Mouse (Mus musculus) megakaryocyte, embryonic 14.5 days (primary cell): Measurements from ENCODE around the gene Slc22a20. TPM values are rescaled to one million over a fixed set of nuclear protein-coding genes. Genes with fewer than 3 reads are reported as not detected.

Experiments
- H3K27me3 ChIP-seq: replicated peaks from 2 replicates; pipeline ENCODE3; 2012; ENCODE audit warnings: inconsistent platforms
- H3K36me3 ChIP-seq: replicated peaks from 2 replicates; pipeline ENCODE3; 2012; ENCODE audit warnings: low read length, inconsistent platforms, mixed read lengths
- H3K4me1 ChIP-seq: 2 replicates; pipeline ENCODE4 v1.6.1; 2012; ENCODE audit warnings: inconsistent platforms
- H3K4me3 ChIP-seq: replicated peaks from 2 replicates; pipeline ENCODE3; 2012; ENCODE audit warnings: moderate library complexity, mild to moderate bottlenecking, inconsistent platforms
- H3K9me3 ChIP-seq: 2 replicates; pipeline ENCODE4 v1.6.1; 2012; ENCODE audit warnings: inconsistent platforms
- FLI1 ChIP-seq: IDR thresholded peaks from 2 replicates; pipeline ENCODE4 v1.6.1; 2012; ENCODE audit warnings: low read length, inconsistent platforms, mixed read lengths
- GATA1 ChIP-seq: IDR thresholded peaks from 3 replicates; pipeline ENCODE4 v1.6.1; 2012; ENCODE audit warnings: mixed read lengths, low read length, inconsistent platforms, borderline replicate concordance
- polyA plus RNA-seq: library from polyadenylated mRNA; stranded (reverse); fragments of >175 nt; gene quantifications from 2 replicates; pipeline ENCODE4 v1.2.3, GENCODE M21; 2012; ENCODE audit warnings: low replicate concordance; ENCODE audit not compliant: insufficient read depth

Slc22a20 gene
- polyA plus RNA-seq, 1 experiment: not detected

DNA sequence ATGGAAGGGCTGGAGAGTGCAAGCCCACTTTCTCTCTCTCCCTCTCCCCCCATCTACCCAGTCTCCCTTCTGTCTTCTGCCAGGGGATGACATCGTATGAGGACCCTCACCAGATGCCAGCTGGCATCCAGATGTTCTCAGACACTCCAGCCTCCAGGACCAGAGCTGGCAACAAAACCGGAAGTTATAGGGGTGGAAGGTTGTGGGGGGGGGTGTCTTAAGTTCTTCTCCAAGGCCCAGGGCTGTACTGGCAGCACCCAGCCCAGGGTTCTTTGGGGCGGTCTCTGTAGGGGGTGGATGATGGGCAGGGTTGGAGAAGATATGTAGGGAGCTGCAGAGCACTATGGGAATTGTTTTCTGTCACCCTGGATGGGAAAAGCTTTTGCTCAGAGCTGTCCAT lies 57.4 kb downstream of the Slc22a20 start:
- Histone ChIP-seq H3K27me3 (peaks cover 18% of the 10 kb centered on the region), H3K4me1 (peaks cover 71% of the 10 kb centered on the region), H3K9me3 (peaks cover 2% of the 10 kb centered on the region; the same call in 1 of the 2 replicates), H3K4me3 (no peak overlapping the region), H3K36me3 (no peaks in the 10 kb centered on the region)
- no peak for TF ChIP-seq FLI1

DNA sequence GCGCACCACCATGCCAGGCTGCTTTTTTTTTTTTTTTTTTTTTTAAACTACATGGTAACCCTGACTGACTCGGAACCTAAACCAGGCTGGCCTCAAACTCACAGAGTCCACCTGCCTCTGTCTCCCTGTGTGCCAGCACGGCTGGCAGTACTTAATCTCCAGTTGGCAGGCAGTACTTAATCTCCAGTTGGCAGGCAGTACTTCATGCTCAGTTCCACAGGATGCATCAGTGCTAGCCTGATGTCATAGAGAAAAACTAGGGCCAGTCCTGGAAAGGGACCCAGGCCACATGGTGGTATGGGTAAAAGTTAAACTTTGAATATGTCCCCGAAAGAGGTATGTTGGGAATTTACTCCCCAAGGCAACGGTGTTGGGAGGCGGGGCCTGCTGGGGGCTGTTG lies 57.8 kb downstream of the Slc22a20 start:
- Histone ChIP-seq H3K36me3 (no peaks in the 10 kb centered on the region), H3K9me3 (peaks cover 2% of the 10 kb centered on the region; the same call in 1 of the 2 replicates), H3K4me1 (peaks cover 75% of the 10 kb centered on the region), H3K4me3 (no peak overlapping the region), H3K27me3 (peaks cover 16% of the 10 kb centered on the region)
- no peak for TF ChIP-seq FLI1
- no peak for TF ChIP-seq GATA1

DNA sequence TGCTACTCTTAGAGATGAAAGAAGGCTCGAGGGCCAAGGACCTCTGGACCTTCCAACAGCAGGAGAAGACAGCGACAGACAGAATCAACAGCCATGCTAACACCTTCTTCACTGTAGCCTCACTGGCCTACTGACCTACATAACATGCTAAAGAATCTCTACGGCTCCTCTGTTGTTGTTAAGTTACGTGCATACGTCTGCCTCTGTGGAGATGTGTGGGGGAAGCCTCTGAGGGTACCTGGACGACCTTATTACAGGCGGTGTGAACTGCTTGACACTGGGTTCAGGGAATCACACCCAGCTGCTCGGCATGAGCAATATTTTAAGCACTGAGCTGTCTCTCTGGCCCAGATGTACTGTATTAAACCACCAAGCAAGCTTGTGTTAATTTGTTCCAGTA lies 58.4 kb downstream of the Slc22a20 start:
- no peak for TF ChIP-seq FLI1
- TF ChIP-seq GATA1: no peak
- peaks cover 14% of the 10 kb centered on the region for H3K27me3 ChIP-seq
- peaks cover 81% of the 10 kb centered on the region for H3K4me1 ChIP-seq
- H3K9me3 ChIP-seq: no peaks in the 10 kb centered on the region
- peak overlapping the region; percentile 23 for H3K4me3 ChIP-seq
- H3K36me3 ChIP-seq: no peaks in the 10 kb centered on the region

DNA sequence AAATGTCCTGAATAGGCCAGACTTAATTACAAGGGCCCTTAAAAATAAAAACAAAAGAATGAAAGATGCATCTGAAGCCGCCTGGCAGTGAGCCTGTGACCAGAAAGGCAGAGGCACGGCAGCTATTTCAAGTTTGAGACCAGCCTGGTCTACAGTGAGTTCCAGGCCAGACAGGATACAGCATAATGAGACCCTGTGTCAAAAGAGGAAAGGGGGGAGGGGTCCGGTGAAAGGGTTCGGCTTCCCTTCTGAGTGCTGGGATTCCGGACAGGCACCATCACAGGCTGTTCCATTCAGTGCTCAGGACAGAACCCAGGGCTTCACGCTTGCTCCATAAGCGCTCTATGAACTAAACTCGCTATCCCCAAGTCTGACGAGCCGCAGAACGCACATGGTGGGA lies 58.9 kb downstream of the Slc22a20 start:
- TF ChIP-seq GATA1 (no peak), FLI1 (no peak)
- no peak overlapping the region for H3K4me3 ChIP-seq
- no peaks in the 10 kb centered on the region for H3K9me3 ChIP-seq
- H3K36me3 ChIP-seq: no peaks in the 10 kb centered on the region
- H3K4me1 ChIP-seq: peaks cover 86% of the 10 kb centered on the region
- H3K27me3 ChIP-seq: peaks cover 14% of the 10 kb centered on the region

DNA sequence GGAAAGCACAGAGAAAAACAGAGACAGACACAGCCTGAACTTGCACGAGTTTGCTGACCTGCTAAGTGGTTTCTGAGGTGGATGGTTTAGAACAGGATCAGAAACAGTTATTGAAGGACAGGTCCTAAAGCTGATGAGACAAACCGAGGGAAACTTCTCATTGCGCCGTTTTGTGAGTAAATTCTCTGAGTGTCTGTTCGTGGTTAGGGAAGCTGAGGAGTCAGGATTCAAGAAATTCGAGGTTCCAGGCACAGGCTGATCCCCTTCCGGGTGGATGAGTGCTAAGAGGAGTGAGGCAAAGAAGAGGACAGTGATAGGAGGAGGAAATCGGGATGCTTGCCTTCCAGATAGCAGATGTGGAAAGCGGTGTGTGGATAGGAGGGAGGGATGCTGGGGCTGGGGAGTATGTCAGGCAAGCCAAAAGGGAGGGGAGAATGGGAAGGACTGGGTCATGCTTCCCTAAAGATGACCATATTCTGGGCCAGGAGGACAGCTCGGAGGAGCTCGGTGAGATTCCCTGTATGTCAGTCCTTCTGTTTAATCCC lies 60.6 kb downstream of the Slc22a20 start:
- H3K36me3 ChIP-seq: peaks cover 16% of the 10 kb centered on the region
- peak overlapping the region; percentile 96 for H3K4me3 ChIP-seq
- H3K4me1 ChIP-seq: peaks cover 90% of the 10 kb centered on the region
- TF ChIP-seq FLI1 (no peak), GATA1 (no peak)
- peaks cover 11% of the 10 kb centered on the region for H3K27me3 ChIP-seq
- H3K9me3 ChIP-seq: no peaks in the 10 kb centered on the region

DNA sequence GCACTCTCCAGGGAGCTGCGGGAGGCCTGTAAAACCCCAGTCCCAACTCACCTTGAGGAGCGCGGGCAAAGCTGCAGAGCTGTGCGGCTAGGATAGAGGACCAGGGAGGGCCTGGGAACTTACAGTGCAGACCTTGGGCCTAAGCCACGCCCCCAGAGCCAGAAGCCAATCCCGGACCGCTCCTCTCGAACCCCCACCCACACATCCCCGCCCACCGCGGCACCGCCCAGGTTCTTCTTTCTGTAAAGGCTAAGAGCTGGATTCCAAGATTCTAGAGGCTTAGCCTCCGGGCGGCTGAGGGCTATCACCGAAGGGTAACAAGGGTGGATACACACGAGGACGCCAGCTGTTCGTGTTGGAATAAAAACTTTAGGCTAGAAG lies 61.2 kb downstream of the Slc22a20 start, which contains the start of gene Cdc42ep2:
TSS of gene Cdc42ep2 (minus strand) at position 104 of the 381 bp plus-strand sequence.
- Histone ChIP-seq H3K4me3 (peak within 1 kb of the TSS; percentile 96), H3K4me1 (peaks cover 90% of the 10 kb centered on the region), H3K36me3 (peaks cover 22% of the 10 kb centered on the region), H3K27me3 (peaks cover 11% of the 10 kb centered on the region), H3K9me3 (no peaks in the 10 kb centered on the region)
- TF ChIP-seq GATA1 (no peak), FLI1 (no peak)

DNA sequence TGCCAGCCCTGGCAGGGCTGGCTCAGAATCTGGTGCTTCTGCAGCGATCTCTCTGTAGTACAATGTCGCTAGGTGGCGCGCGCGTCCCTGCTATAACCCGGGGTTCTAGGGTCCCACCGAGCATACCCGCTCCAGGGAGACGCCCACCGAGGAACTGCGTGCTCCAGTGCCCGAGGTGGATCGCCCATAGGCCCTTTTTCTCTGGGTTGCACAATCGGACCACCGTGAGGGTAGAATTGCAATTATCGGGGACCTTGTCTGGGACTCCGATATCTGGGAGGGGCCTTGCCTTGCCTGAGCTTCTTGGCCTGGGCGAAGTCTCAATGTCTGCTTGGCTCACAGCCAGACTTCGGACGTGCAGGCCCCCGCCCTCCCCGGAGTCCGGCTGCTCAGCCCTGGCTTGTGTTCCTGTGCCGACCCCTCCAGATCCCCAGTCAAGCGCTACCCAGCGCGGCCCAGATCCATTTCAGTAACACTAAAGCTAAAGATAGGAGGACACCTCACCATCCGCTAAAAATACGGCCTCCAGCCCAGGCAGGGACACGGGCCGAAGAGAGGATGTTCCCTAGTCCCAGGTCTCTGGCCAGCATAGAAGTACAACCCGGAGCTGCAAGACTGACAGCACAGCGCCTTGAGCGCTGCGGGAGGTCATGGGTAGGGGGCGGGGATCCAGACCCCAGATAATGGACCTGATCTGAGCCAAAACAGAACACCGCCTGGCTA lies 61.8 kb downstream of the Slc22a20 start:
- Histone ChIP-seq H3K27me3 (peaks cover 10% of the 10 kb centered on the region), H3K4me1 (peaks cover 86% of the 10 kb centered on the region), H3K4me3 (peak overlapping the region; percentile 96), H3K9me3 (no peaks in the 10 kb centered on the region), H3K36me3 (peaks cover 24% of the 10 kb centered on the region)
- TF ChIP-seq GATA1 (no peak), FLI1 (no peak)

DNA sequence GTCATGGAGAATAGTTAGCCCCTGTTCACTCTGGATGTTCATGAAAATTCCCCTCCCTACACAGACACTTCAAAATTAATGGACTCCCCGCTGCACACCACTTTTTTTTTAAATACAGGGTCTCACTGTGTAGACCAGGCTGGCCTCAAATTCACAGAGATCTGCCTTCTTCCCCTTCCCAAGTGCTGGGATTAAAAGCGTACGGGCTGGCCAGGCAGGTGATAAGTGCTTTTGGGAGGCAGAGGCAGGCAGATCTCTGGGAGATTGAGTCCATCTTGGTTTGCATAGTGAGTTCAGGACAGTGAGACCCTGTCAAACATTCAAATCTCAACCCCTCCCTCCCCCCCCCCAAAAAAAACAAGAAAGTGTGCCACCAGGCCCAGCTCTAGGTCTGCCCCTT lies 63.0 kb downstream of the Slc22a20 start:
- H3K4me1 ChIP-seq: peaks cover 85% of the 10 kb centered on the region
- peaks cover 36% of the 10 kb centered on the region for H3K36me3 ChIP-seq
- peaks cover 10% of the 10 kb centered on the region for H3K27me3 ChIP-seq
- peak overlapping the region; percentile 89 for H3K4me3 ChIP-seq
- no peaks in the 10 kb centered on the region for H3K9me3 ChIP-seq
- no peak for TF ChIP-seq GATA1
- TF ChIP-seq FLI1: no peak

DNA sequence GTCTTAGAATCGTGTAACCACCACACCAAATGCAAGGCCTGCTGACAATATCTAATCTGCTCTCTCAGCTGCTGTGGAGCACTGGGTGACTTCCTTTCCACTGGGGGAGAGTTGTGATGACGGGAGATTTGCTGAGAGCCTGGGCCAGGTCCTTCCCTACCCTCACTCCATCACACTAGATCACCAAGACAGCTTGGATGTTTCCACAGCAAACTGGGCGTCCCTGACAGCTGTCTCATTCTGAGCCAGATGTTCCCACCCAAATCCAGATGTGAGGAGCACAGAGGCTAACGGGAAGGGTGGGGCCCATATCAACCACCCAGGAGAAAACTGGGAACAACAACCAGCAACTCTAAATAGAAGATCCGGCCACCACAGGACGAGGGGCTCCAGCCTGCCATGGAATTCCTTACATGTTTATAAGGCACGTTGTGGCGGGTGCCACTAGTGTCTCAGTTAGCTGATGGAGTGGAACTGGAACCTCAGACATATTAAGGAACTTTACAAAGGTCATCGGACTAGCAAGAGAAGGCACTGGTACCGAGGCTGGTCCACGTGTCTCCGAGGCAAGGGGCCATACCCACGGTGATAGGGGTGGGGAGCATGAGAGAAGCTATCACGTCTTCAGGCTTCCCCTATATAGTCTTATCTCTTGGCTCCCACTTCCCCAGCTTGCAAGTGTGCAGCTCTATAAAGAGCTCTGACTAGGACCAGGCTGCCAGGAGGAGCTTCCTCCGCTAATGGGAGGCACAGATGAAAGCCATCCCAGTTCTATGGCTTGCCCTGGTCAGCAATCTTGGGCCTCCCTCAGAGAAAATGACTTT lies 63.6 kb downstream of the Slc22a20 start:
- no peak; the same call in 2 of the 3 replicates for TF ChIP-seq GATA1
- TF ChIP-seq FLI1: no peak
- Histone ChIP-seq H3K27me3 (peaks cover 6% of the 10 kb centered on the region), H3K4me3 (peak overlapping the region; percentile 89), H3K36me3 (peaks cover 42% of the 10 kb centered on the region), H3K9me3 (no peaks in the 10 kb centered on the region), H3K4me1 (peaks cover 87% of the 10 kb centered on the region)

DNA sequence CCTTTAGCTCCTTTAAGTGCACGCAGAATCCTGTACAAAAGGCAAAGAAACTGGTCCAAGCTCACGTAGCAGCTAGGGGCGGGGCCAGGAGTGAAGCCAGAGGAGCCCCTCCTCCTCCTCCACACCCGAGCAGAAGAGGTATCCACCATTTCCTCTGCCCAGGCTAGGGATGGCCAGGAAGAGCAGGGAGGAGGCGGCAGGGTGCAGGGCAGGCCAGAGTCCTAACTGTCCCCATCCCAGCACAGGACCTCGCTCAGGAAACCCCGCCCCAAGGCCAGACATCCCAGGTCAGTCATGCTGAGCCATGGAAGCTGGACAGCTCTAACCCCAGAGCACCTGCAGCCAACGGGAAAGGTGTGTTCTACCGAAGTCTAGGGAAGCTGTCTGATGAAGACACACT lies 64.2 kb downstream of the Slc22a20 start:
- H3K4me1 ChIP-seq: peaks cover 89% of the 10 kb centered on the region

More for the DNA sequence above, 64.2 kb downstream of the Slc22a20 start:
- no peak for TF ChIP-seq GATA1
- no peak for TF ChIP-seq FLI1
- Histone ChIP-seq H3K4me3 (peak overlapping the region; percentile 89), H3K27me3 (peaks cover 4% of the 10 kb centered on the region), H3K36me3 (peaks cover 48% of the 10 kb centered on the region), H3K9me3 (no peaks in the 10 kb centered on the region)

Other genes with a start within 250 kb of the Slc22a20 start
- 1.3 and 7.9 TPM in 2 replicates for gene Ltbp3, start 245.2 kb downstream of the Slc22a20 start, polyA plus RNA-seq
- gene Scyl1, start 214.7 kb downstream of the Slc22a20 start, polyA plus RNA-seq: 30.0 and 71.8 TPM in 2 replicates
- gene Frmd8, start 110.9 kb downstream of the Slc22a20 start, polyA plus RNA-seq: 28.5 and 57.6 TPM in 2 replicates
- gene Slc25a45, start 108.3 kb downstream of the Slc22a20 start, polyA plus RNA-seq: 3.6 and 6.9 TPM in 2 replicates
- 0.57 and 1.3 TPM in 2 replicates for gene Tigd3, start 92.0 kb downstream of the Slc22a20 start, polyA plus RNA-seq
- 23.0 and 44.7 TPM in 2 replicates for gene Dpf2, start 73.1 kb downstream of the Slc22a20 start, polyA plus RNA-seq
- gene Cdc42ep2, start 61.3 kb downstream of the Slc22a20 start, polyA plus RNA-seq: 4.4 and 15.7 TPM in 2 replicates
- 11.0 and 14.1 TPM in 2 replicates for gene Pola2, start 21.9 kb downstream of the Slc22a20 start, polyA plus RNA-seq
- gene Capn1, start 29.8 kb upstream of the Slc22a20 start, polyA plus RNA-seq: 66.2 and 91.7 TPM in 2 replicates
- 129 and 202 TPM in 2 replicates for gene Syvn1, start 60.4 kb upstream of the Slc22a20 start, polyA plus RNA-seq
- gene Mrpl49, start 71.6 kb upstream of the Slc22a20 start, polyA plus RNA-seq: 19.0 and 54.3 TPM in 2 replicates
- gene Fau, start 71.7 kb upstream of the Slc22a20 start, polyA plus RNA-seq: 3,425 and 5,919 TPM in 2 replicates
- gene Znhit2, start 75.0 kb upstream of the Slc22a20 start, polyA plus RNA-seq: 39.7 and 64.8 TPM in 2 replicates
- 26.1 and 59.5 TPM in 2 replicates for gene Tm7sf2, start 82.2 kb upstream of the Slc22a20 start, polyA plus RNA-seq
- 23.5 and 35.2 TPM in 2 replicates for gene Vps51, start 91.1 kb upstream of the Slc22a20 start, polyA plus RNA-seq
- gene Tmem262, start 93.9 kb upstream of the Slc22a20 start, polyA plus RNA-seq: not detected in 2 replicates
- gene Gm28374, start 96.1 kb upstream of the Slc22a20 start, polyA plus RNA-seq: not detected in 2 replicates
- 88.5 and 121 TPM in 2 replicates for gene Zfpl1, start 98.8 kb upstream of the Slc22a20 start, polyA plus RNA-seq
- 2.6 TPM in 1 of 2 replicates, not detected in the other for gene Cdca5, start 98.8 kb upstream of the Slc22a20 start, polyA plus RNA-seq
- 1.5 and 3.1 TPM in 2 replicates for gene AC131692.1, start 108.3 kb upstream of the Slc22a20 start, polyA plus RNA-seq
- gene Naaladl1, start 119.6 kb upstream of the Slc22a20 start, polyA plus RNA-seq: 0.30 TPM in 1 of 2 replicates, not detected in the other
- 66.7 and 124 TPM in 2 replicates for gene Sac3d1, start 132.5 kb upstream of the Slc22a20 start, polyA plus RNA-seq
- 138 and 337 TPM in 2 replicates for gene Snx15, start 142.2 kb upstream of the Slc22a20 start, polyA plus RNA-seq
- gene Batf2, start 154.8 kb upstream of the Slc22a20 start, polyA plus RNA-seq: 1.7 and 3.7 TPM in 2 replicates
- gene Arl2, start 155.4 kb upstream of the Slc22a20 start, polyA plus RNA-seq: 46.0 and 68.7 TPM in 2 replicates
- not detected in 2 replicates for gene Majin, start 198.2 kb upstream of the Slc22a20 start, polyA plus RNA-seq
- not detected in 2 replicates for gene Gpha2, start 240.2 kb upstream of the Slc22a20 start, polyA plus RNA-seq
- gene Ppp2r5b, start 249.7 kb upstream of the Slc22a20 start, polyA plus RNA-seq: 26.0 and 29.6 TPM in 2 replicates